Mouse (Mus musculus): ENCODE results near the gene Pbx3.

Pbx3 gene

GRCm38 (mm10) chr2:34225470-34225869 is 147.5 kb downstream of the Pbx3 start:
- DNase-seq (ENCODE audit: low spot score in 2 of 2), result no peak

- no peak for DNase-seq (ENCODE audit: low spot score in 2 of 2)
These were observed 151.5 kb downstream of the Pbx3 start for GRCm38 (mm10) chr2:34221477-34221876.

GRCm38 (mm10) chr2:34219150-34219549 is 153.8 kb downstream of the Pbx3 start:
- DNase-seq (ENCODE audit: low spot score in 2 of 2), result no peak

- no peak for DNase-seq (ENCODE audit: low spot score in 2 of 2)
These were observed 155.3 kb downstream of the Pbx3 start for GRCm38 (mm10) chr2:34217596-34217995.

GRCm38 (mm10) chr2:34215496-34215895 is 157.4 kb downstream of the Pbx3 start:
- peak in 1 of 2 experiments; percentile 11 for DNase-seq (ENCODE audit: low spot score in 2 of 2)

GRCm38 (mm10) chr2:34212418-34212817 is 160.5 kb downstream of the Pbx3 start:
- DNase-seq (ENCODE audit: low spot score in 2 of 2), result peak; percentile 38 to 57

- no peak for DNase-seq (ENCODE audit: low spot score in 2 of 2)
These were observed 168.1 kb downstream of the Pbx3 start for GRCm38 (mm10) chr2:34204797-34205196.

GRCm38 (mm10) chr2:34204325-34204724 is 168.6 kb downstream of the Pbx3 start:
- no peak for DNase-seq (ENCODE audit: low spot score in 2 of 2)

GRCm38 (mm10) chr2:34193870-34194820 is 178.8 kb downstream of the Pbx3 start:
- DNase-seq (ENCODE audit: low spot score in 2 of 2), result no peak

GRCm38 (mm10) chr2:34193276-34193675 is 179.7 kb downstream of the Pbx3 start:
- DNase-seq (ENCODE audit: low spot score in 2 of 2), result peak; percentile 20 to 35

- no peak for DNase-seq (ENCODE audit: low spot score in 2 of 2)
These were observed 185.6 kb downstream of the Pbx3 start for GRCm38 (mm10) chr2:34187366-34187765.

- DNase-seq (ENCODE audit: low spot score in 2 of 2), result no peak
These were observed 191.3 kb downstream of the Pbx3 start for GRCm38 (mm10) chr2:34181600-34181999.

GRCm38 (mm10) chr2:34179299-34179698 is 193.6 kb downstream of the Pbx3 start:
- no peak for DNase-seq (ENCODE audit: low spot score in 2 of 2)

GRCm38 (mm10) chr2:34178653-34179052 is 194.3 kb downstream of the Pbx3 start:
- no peak for DNase-seq (ENCODE audit: low spot score in 2 of 2)

- no peak for DNase-seq (ENCODE audit: low spot score in 2 of 2)
These were observed 202.5 kb downstream of the Pbx3 start for GRCm38 (mm10) chr2:34170424-34170823.

GRCm38 (mm10) chr2:34169626-34170025 is 203.3 kb downstream of the Pbx3 start:
- no peak for DNase-seq (ENCODE audit: low spot score in 2 of 2)

GRCm38 (mm10) chr2:34168191-34168590 is 204.8 kb downstream of the Pbx3 start:
- no peak for DNase-seq (ENCODE audit: low spot score in 2 of 2)

GRCm38 (mm10) chr2:34162484-34162883 is 210.5 kb downstream of the Pbx3 start:
- no peak for DNase-seq (ENCODE audit: low spot score in 2 of 2)

- DNase-seq (ENCODE audit: low spot score in 2 of 2), result no peak
These were observed 215.2 kb downstream of the Pbx3 start for GRCm38 (mm10) chr2:34157746-34158145.

GRCm38 (mm10) chr2:34154833-34155232 is 218.1 kb downstream of the Pbx3 start:
- DNase-seq (ENCODE audit: low spot score in 2 of 2), result no peak

- no peak for DNase-seq (ENCODE audit: low spot score in 2 of 2)
These were observed 219.6 kb downstream of the Pbx3 start for GRCm38 (mm10) chr2:34153336-34153735.

- DNase-seq (ENCODE audit: low spot score in 2 of 2), result no peak
These were observed 222.4 kb downstream of the Pbx3 start for GRCm38 (mm10) chr2:34150560-34150959.

GRCm38 (mm10) chr2:34148214-34148613 is 224.7 kb downstream of the Pbx3 start:
- no peak for DNase-seq (ENCODE audit: low spot score in 2 of 2)

Data from right cerebral cortex, adult 2 months (tissue).